Mouse (Mus musculus): ENCODE data around the gene Rnf152. TPM values are rescaled to one million over a fixed set of nuclear protein-coding genes. Genes with fewer than 3 reads are reported as not detected.

The Rnf152 gene
- polyA plus RNA-seq, 1 experiment from 2014 or later, result 0.83 TPM

DNA sequence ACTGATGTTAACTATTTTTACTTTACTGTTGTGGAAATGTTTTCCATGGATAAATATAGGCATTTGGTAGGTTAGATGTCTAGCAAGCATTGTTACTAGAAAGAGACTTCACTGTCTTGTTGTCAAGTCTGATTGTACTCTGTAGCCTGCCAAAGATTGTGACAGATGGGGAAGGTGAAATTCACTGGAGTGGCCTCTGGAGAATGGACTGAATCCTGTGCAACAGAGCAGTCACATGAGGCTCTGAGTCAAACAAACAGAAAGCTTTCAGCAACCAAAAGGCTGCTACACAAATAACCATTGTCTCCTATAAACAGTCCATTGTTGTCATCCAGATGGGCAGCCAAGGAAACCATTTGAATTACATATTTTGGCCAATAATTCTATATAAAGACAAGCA, 15.6 kb downstream of the Rnf152 start:
- Histone ChIP-seq H3K9me3 (replicated peaks) (no peaks in the 10 kb centered on the region), H3K27ac (no peak overlapping the region), H3K4me3 (replicated peaks) (no peak overlapping the region), H3K4me1 (no peaks in the 10 kb centered on the region), H3K27me3 (no peaks in the 10 kb centered on the region), H3K36me3 (no peaks in the 10 kb centered on the region), H3K9ac (no peak overlapping the region), H3K4me2 (no peak overlapping the region)
- no peak for ATAC-seq (replicated peaks; ENCODE audit: low FRiP score)

DNA sequence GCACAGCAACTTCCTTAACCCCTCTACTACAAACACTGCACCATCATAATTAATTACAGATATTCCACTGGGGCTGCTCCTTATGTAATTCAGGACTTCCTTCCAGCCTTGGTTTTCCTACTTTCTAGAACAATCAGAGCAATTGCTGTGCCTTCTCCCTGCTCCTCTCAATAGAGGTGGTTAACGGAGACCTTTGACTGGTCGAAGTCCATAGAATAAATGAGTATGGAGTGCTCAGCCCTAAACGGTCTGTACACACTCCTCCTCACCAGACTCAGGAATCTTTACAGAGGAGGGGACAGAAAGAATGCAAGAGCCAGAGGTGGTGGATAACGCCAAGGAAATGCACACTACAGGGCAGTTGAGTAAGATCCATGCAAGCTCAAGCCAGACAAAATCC, 19.1 kb downstream of the Rnf152 start:
- no peaks in the 10 kb centered on the region for H3K36me3 ChIP-seq

DNA sequence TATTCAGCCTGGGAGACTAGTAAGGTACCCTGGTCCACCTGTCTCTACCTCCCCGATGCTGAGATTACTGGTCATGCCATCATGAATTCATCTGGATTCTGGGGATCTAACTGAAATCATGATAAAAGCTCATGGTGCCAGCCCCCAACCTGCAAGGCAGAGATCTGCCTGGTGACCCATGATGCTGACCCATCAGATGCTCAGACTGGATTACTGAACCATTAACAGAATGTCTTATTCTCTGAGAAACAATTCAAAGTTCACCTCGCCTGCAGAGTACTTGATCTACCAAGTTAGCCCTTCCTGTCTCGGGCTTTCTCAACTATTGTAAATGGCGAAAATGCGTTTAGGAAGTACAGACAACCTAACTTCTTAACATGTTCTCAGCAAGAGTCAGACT, 20.4 kb downstream of the Rnf152 start:
- Histone ChIP-seq H3K4me3 (replicated peaks) (no peak overlapping the region), H3K36me3 (no peaks in the 10 kb centered on the region), H3K4me2 (no peak overlapping the region), H3K27ac (no peak overlapping the region), H3K27me3 (no peaks in the 10 kb centered on the region), H3K9me3 (replicated peaks) (no peaks in the 10 kb centered on the region), H3K9ac (no peak overlapping the region), H3K4me1 (no peaks in the 10 kb centered on the region)
- 84% methylated on average over 5 of the region's 5 CpGs for WGBS
- ATAC-seq (replicated peaks; ENCODE audit: low FRiP score), result no peak

More for the DNA sequence above, 19.1 kb downstream of the Rnf152 start:
- Histone ChIP-seq H3K27me3 (no peaks in the 10 kb centered on the region), H3K27ac (no peak overlapping the region), H3K4me2 (no peak overlapping the region), H3K4me1 (no peaks in the 10 kb centered on the region), H3K4me3 (replicated peaks) (no peak overlapping the region), H3K9ac (no peak overlapping the region), H3K9me3 (replicated peaks) (no peaks in the 10 kb centered on the region)
- WGBS, result 83% methylated on average over 4 of the region's 4 CpGs
- no peak for ATAC-seq (replicated peaks; ENCODE audit: low FRiP score)

DNA sequence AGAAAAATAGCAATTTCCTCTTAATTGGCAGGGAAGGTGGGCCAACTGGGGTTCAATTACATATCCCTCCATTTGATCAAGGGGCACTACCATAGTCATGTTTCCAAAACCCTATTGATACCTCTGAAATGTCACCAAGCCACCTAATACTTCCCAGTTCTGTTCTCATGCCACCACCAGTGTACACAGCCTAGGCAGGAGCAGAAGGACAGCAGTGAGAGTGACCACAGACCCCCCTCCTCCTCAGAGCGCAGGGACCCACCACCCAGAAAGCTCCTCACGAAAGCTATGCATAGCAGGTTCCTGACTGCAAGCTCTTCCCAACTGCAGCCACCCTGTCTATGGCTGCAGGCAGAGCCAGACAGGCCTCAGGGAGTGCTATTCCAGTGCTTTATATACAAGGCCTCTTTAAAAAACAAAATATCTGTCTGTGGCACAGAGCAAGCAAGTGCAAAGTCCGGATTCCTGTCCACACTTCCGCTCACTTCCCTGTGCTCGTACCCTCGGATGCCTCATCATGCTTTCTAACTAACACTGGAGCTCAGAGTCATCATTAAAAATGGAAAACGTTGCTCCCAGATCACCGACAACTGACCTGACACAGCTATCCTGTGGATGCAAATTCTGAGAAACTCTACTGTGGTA, 24.3 kb downstream of the Rnf152 start:
- WGBS, result 88% methylated on average over 8 of the region's 8 CpGs
- 0 out of 2 replicates have a peak, but pooled peaks have one; percentile 29 for ATAC-seq (replicated peaks; ENCODE audit: low FRiP score)
- Histone ChIP-seq H3K9ac (no peak overlapping the region), H3K36me3 (no peaks in the 10 kb centered on the region), H3K27me3 (no peaks in the 10 kb centered on the region), H3K4me1 (no peaks in the 10 kb centered on the region), H3K9me3 (replicated peaks) (no peaks in the 10 kb centered on the region), H3K27ac (no peak overlapping the region), H3K4me2 (no peak overlapping the region), H3K4me3 (replicated peaks) (no peak overlapping the region)

DNA sequence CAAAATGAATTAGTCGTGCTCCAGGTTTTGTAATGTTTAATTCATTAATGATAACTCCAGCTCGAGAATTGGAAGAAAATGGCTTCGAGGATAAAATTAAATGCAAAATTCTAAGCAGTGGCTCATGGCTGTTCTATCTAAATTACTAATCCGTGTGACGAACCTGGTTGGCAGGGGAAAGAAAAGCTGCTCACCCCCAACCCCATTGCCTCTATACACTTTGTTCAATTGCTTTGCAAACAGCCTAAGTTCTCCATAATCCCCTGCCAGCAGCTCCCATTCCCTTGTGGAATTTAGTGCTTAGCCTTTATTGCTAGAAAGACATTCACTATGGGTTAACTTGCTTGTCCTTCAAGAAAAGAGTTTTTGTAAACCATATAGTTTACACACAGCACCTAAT, 24.9 kb downstream of the Rnf152 start:
- no peaks in the 10 kb centered on the region for H3K27me3 ChIP-seq
- 80% methylated on average over 5 of the region's 5 CpGs for WGBS
- H3K9ac ChIP-seq, result no peak overlapping the region
- H3K9me3 ChIP-seq (replicated peaks), result no peaks in the 10 kb centered on the region
- ATAC-seq (replicated peaks; ENCODE audit: low FRiP score), result no peak
- no peak overlapping the region for H3K4me2 ChIP-seq
- no peaks in the 10 kb centered on the region for H3K4me1 ChIP-seq
- no peak overlapping the region for H3K27ac ChIP-seq
- H3K4me3 ChIP-seq (replicated peaks), result no peak overlapping the region
- no peaks in the 10 kb centered on the region for H3K36me3 ChIP-seq

DNA sequence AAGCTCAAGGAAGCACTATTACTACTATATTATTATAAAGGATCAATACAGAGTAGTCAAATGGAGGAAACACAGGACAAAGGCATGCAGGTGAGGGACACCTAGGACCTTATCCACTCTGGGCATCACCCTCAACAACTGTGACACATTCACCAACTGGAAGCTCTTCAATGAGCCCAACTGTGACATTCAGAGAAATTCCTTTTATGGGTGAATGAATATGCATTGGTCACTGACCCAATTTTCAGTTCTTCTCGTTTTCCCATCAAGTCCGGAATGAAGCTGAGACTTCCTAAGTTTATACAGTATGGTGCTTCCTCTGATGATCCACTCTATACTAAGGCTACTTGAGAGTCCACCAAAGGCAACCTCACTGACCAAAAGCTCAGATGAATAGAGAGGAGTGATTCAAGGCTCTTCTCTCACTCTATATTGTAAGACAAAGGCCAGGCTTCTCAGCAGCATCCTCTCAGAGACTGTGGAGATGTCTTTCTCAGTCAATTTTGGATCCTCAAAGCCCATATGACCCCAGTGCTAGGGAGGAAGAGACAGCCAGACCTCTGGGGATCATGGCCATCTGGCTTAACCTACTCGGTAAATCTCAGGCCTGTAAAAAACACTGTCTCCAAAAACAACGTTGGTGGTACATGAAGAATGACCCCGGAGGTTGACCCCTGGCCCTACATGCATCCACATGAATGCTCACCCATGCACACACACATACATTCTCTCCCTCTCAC, 25.8 kb downstream of the Rnf152 start:
- ATAC-seq (replicated peaks; ENCODE audit: low FRiP score), result no peak
- no peaks in the 10 kb centered on the region for H3K9me3 ChIP-seq (replicated peaks)
- no peaks in the 10 kb centered on the region for H3K36me3 ChIP-seq
- no peaks in the 10 kb centered on the region for H3K4me1 ChIP-seq
- H3K4me3 ChIP-seq (replicated peaks), result no peak overlapping the region
- H3K27me3 ChIP-seq, result no peaks in the 10 kb centered on the region
- no peak overlapping the region for H3K9ac ChIP-seq
- no peak overlapping the region for H3K27ac ChIP-seq
- no peak overlapping the region for H3K4me2 ChIP-seq
- 75% methylated on average over 5 of the region's 5 CpGs for WGBS

DNA sequence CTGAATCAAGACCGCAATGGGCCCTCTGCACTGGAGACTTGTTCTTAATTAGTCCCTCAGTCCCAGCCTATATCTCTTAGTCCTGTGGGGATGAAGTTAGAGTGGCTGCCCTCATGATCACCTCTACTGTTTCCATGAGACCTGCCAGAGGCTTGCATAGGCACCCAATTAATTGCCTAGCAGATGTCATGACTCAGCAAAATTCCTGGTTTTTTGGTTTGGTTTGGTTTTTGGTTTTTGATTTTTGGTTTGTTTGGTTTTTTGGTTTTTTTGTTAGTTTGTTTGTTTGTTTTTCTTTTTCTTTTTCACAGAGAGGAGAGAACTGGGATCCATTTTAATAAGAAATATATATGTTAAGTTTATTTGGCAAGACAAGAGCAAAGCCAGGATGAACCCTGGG, 28.7 kb downstream of the Rnf152 start:
- H3K9me3 ChIP-seq (replicated peaks), result no peaks in the 10 kb centered on the region
- WGBS, result 84% methylated on average over 1 of the region's 1 CpGs
- H3K27ac ChIP-seq, result no peak overlapping the region
- no peak overlapping the region for H3K4me2 ChIP-seq
- no peaks in the 10 kb centered on the region for H3K36me3 ChIP-seq
- no peak overlapping the region for H3K4me3 ChIP-seq (replicated peaks)
- no peak overlapping the region for H3K9ac ChIP-seq
- no peaks in the 10 kb centered on the region for H3K4me1 ChIP-seq
- no peaks in the 10 kb centered on the region for H3K27me3 ChIP-seq
- ATAC-seq (replicated peaks; ENCODE audit: low FRiP score), result no peak

DNA sequence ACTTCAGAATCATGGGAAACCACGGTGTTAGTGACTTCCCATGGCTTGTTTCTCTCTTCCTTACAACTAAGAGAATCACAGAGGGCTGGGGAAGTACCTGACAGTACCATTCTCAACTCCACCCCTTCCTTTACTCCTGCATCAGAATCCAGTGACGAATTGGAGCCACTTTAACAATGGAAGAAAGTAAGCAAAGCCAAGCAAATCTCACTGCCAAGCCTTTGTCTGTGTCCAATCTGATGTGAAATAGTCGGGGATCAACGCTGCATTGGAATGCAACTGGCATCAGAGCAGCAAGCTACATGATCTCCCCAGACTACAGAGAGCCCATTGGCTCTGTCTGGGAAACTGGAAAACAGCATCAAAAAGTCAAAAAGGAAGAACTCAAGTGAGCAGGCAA, 31.9 kb downstream of the Rnf152 start:
- Histone ChIP-seq H3K9me3 (replicated peaks) (no peaks in the 10 kb centered on the region), H3K4me2 (no peak overlapping the region), H3K4me1 (no peaks in the 10 kb centered on the region), H3K27ac (no peak overlapping the region), H3K36me3 (no peaks in the 10 kb centered on the region), H3K27me3 (no peaks in the 10 kb centered on the region), H3K9ac (no peak overlapping the region), H3K4me3 (replicated peaks) (no peak overlapping the region)
- WGBS, result 78% methylated on average over 4 of the region's 4 CpGs
- ATAC-seq (replicated peaks; ENCODE audit: low FRiP score), result no peak

DNA sequence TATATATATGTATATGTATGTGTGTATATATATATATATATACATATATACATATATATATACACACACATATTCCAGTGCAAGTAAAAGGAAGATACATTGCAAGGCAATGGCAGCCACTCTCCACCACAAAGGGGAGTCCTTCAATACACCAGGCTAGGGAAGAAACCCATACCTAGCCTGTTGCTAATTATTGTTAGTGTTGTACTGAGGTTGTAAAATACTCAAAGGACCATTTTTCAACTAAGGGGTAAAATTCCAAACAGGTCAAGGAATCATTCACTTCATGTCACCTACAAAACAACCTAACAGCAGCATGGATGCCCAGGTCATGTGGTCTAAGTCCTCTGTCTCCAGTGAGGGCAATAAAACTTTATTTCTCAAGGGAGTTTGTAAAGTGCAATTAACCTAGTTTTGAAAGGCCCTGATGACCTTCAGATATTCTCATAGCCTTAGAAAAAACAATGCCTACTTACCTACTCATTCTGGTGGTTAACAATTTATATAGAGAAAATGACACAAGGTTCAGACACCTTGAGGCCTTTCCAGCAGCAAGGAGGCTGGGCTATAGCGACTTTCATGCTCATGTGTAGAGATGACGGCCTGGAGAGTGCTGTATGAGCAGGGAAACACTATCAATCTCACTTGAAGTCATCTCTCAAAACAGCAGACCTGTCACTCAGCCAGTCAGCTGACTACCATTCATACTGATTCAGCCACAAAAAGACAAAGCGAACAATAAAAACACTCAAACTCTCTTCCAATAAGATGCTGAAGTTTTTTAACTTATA, 42.3 kb downstream of the Rnf152 start:
- H3K9me3 ChIP-seq (replicated peaks), result no peaks in the 10 kb centered on the region
- no peaks in the 10 kb centered on the region for H3K27me3 ChIP-seq
- no peak for ATAC-seq (replicated peaks; ENCODE audit: low FRiP score)
- H3K4me3 ChIP-seq (replicated peaks), result no peak overlapping the region
- H3K27ac ChIP-seq, result no peak overlapping the region
- H3K4me1 ChIP-seq, result no peaks in the 10 kb centered on the region
- WGBS, result 67% methylated on average over 3 of the region's 3 CpGs
- no peaks in the 10 kb centered on the region for H3K36me3 ChIP-seq
- no peak overlapping the region for H3K4me2 ChIP-seq
- no peak overlapping the region for H3K9ac ChIP-seq

DNA sequence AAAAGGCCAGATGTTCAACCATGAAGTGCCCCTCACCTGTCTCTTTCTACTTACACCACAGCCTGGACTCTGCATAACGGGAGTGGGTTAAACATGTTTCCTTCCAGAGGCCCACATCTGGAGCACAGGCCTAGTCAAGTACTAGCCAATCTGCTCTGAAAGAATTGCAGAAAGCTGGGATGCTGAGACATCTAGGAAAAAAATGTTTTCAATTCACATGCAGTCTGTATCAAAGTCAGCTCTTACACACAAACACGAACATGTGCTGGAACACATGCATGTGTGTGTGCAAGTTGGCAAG, 44.0 kb downstream of the Rnf152 start:
- no peak overlapping the region for H3K9ac ChIP-seq
- H3K4me2 ChIP-seq, result no peak overlapping the region
- 74% methylated on average over 2 of the region's 2 CpGs for WGBS
- H3K4me1 ChIP-seq, result no peaks in the 10 kb centered on the region
- no peaks in the 10 kb centered on the region for H3K27me3 ChIP-seq
- H3K27ac ChIP-seq, result no peak overlapping the region
- no peaks in the 10 kb centered on the region for H3K9me3 ChIP-seq (replicated peaks)
- no peak overlapping the region for H3K4me3 ChIP-seq (replicated peaks)
- ATAC-seq (replicated peaks; ENCODE audit: low FRiP score), result no peak
- H3K36me3 ChIP-seq, result no peaks in the 10 kb centered on the region

DNA sequence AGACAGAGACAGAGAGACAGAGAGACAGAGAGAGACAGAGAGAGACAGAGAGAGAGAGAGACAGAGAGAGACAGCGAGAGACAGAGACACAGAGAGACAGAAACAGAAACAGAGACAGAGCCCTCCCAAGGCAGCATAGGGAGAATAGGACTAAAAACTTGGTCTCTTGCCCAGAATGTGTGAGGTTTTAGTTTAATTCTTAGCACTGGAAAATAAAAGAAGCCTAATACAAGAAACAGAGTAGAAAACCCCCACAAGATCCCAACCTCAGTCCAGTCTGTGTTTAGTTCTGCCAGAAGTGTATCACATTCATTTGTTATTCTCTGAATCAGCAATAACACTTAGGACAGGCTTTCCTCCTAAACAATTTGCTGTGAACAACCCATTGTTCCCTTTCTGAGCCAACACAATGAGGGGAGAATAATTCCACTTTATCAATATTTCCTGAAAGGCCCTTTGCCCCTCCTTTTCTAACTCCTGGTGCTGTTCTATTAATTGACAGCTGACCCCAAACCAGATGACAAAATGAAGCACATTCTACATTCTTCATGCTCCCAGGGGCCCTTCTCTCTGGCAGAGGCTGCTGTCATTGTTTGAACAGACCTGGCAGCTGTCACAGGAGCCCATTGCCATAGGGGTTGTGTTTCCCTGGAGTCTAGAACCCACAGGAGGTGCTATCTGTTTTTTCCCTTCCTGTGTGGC, 44.5 kb downstream of the Rnf152 start:
- Histone ChIP-seq H3K4me2 (no peak overlapping the region), H3K4me3 (replicated peaks) (no peak overlapping the region), H3K4me1 (no peaks in the 10 kb centered on the region), H3K9ac (no peak overlapping the region), H3K36me3 (no peaks in the 10 kb centered on the region), H3K27me3 (no peaks in the 10 kb centered on the region), H3K27ac (no peak overlapping the region), H3K9me3 (replicated peaks) (no peaks in the 10 kb centered on the region)
- no peak for ATAC-seq (replicated peaks; ENCODE audit: low FRiP score)
- 94% methylated on average over 1 of the region's 1 CpGs for WGBS

DNA sequence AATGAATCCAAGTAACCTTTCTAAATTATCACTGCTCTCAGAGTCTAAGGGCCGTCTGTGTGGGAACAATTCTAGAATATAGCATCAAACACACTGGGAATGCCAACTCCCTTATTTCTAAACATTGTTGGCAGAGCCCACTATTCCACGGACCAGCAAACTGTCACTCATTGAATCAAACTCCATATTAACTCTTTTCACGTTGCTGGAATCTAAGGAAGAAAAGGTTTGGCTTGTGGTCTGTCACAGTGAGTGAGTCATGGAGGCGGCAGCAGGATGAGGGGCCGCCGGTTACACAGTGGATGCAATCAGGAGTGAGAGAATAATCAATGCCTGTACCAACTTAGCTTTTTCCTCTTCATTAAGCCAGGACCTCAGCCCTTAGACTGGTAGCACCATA, 54.3 kb downstream of the Rnf152 start:
- no peak overlapping the region for H3K9ac ChIP-seq
- H3K4me1 ChIP-seq, result no peaks in the 10 kb centered on the region
- no peaks in the 10 kb centered on the region for H3K27me3 ChIP-seq
- no peak overlapping the region for H3K4me2 ChIP-seq
- no peak overlapping the region for H3K4me3 ChIP-seq (replicated peaks)
- H3K27ac ChIP-seq, result no peak overlapping the region
- H3K9me3 ChIP-seq (replicated peaks), result no peaks in the 10 kb centered on the region
- no peak for ATAC-seq (replicated peaks; ENCODE audit: low FRiP score)
- WGBS, result 76% methylated on average over 6 of the region's 6 CpGs
- H3K36me3 ChIP-seq, result no peaks in the 10 kb centered on the region

All from kidney, embryonic 15.5 days (tissue).